Mouse (Mus musculus): ENCODE data around the gene Olfr1006. TPM values are rescaled to one million over a fixed set of nuclear protein-coding genes. Genes with fewer than 3 reads are reported as not detected.

Olfr1006 gene
- polyA plus RNA-seq, 1 experiment, result not detected

DNA sequence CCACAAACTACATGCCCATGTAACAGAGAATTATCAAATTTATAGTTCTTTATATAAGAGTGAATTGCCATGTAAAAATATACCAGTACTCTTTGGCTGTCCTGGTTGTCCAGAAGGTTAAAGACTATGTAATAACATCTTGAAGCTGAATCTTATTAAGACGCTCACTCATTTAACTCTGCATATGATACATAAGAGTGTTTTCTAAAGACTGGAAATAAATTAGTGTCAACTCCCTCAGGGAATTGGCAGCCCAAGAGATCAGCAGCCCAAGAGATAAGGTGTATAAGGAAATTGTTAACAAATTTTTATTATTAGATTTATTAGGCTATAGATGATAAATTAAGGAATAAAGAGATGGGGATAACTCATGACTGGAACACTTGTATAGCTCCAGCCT lies 28.0 kb downstream of the Olfr1006 start, which contains the start of gene Olfr1002:
TSS of gene Olfr1002 (minus strand) at position 101 of the 400 bp plus-strand sequence.
- no peaks in the 10 kb centered on the region for H3K36me3 ChIP-seq (ENCODE audit: control insufficient read depth, insufficient read depth)
- TF ChIP-seq CTCF (IDR thresholded peaks at IDR 0.05; ENCODE audit: control insufficient read depth, insufficient read depth, insufficient read length) (no peak), USF1 (IDR thresholded peaks at IDR 0.05; ENCODE audit: low read depth) (no peak), FOSL1 (IDR thresholded peaks at IDR 0.05; ENCODE audit: insufficient read depth, low read length, poor library complexity, severe bottlenecking) (no peak), MAX (IDR thresholded peaks at IDR 0.05) (no peak), MYOG (IDR thresholded peaks at IDR 0.05; ENCODE audit: control insufficient read depth, extremely low read depth, insufficient read length) (no peak), CEBPB (IDR thresholded peaks at IDR 0.05; ENCODE audit: low read depth) (no peak), MYOD1 (IDR thresholded peaks at IDR 0.05; ENCODE audit: control insufficient read depth, insufficient read length, low read depth) (no peak)
- H3K79me2 ChIP-seq (ENCODE audit: control insufficient read depth, insufficient read depth), result no peaks in the 10 kb centered on the region
- H3ac ChIP-seq (ENCODE audit: control insufficient read depth, insufficient read length, low read depth), result no peak within 1 kb of the TSS
- H3K27me3 ChIP-seq (ENCODE audit: control insufficient read depth, insufficient read depth, insufficient read length), result no peaks in the 10 kb centered on the region
- H3K79me3 ChIP-seq (ENCODE audit: low read depth), result no peaks in the 10 kb centered on the region
- H3K4me3 ChIP-seq (ENCODE audit: insufficient read depth, poor library complexity, severe bottlenecking), result no peak within 1 kb of the TSS

Other genes with a start within 250 kb of the Olfr1006 start
- not detected for gene Olfr994, start 242.3 kb downstream of the Olfr1006 start, polyA plus RNA-seq (2012; fragmentation: generic; extraction: Trizol)
- gene Olfr995, start 235.1 kb downstream of the Olfr1006 start, polyA plus RNA-seq (2012; fragmentation: generic; extraction: Trizol), result not detected
- not detected for gene 4833423E24Rik, start 159.7 kb downstream of the Olfr1006 start, polyA plus RNA-seq (2012; fragmentation: generic; extraction: Trizol)
- not detected for gene Olfr996, start 99.6 kb downstream of the Olfr1006 start, polyA plus RNA-seq (2012; fragmentation: generic; extraction: Trizol)
- not detected for gene Olfr998, start 89.8 kb downstream of the Olfr1006 start, polyA plus RNA-seq (2012; fragmentation: generic; extraction: Trizol)
- not detected for gene Olfr1000, start 66.9 kb downstream of the Olfr1006 start, polyA plus RNA-seq (2012; fragmentation: generic; extraction: Trizol)
- not detected for gene Olfr1002, start 28.1 kb downstream of the Olfr1006 start, polyA plus RNA-seq (2012; fragmentation: generic; extraction: Trizol)
- gene Olfr154, start 14.3 kb downstream of the Olfr1006 start, polyA plus RNA-seq (2012; fragmentation: generic; extraction: Trizol), result not detected
- gene Olfr1008, start 10.7 kb upstream of the Olfr1006 start, polyA plus RNA-seq (2012; fragmentation: generic; extraction: Trizol), result not detected
- not detected for gene Olfr1009, start 36.7 kb upstream of the Olfr1006 start, polyA plus RNA-seq (2012; fragmentation: generic; extraction: Trizol)
- gene Olfr1012, start 84.0 kb upstream of the Olfr1006 start, polyA plus RNA-seq (2012; fragmentation: generic; extraction: Trizol), result not detected
- not detected for gene Olfr1013, start 88.3 kb upstream of the Olfr1006 start, polyA plus RNA-seq (2012; fragmentation: generic; extraction: Trizol)
- gene Olfr1014, start 93.9 kb upstream of the Olfr1006 start, polyA plus RNA-seq (2012; fragmentation: generic; extraction: Trizol), result not detected
- not detected for gene Olfr1015, start 103.2 kb upstream of the Olfr1006 start, polyA plus RNA-seq (2012; fragmentation: generic; extraction: Trizol)
- not detected for gene Olfr1016, start 123.8 kb upstream of the Olfr1006 start, polyA plus RNA-seq (2012; fragmentation: generic; extraction: Trizol)
- gene Olfr1018, start 139.7 kb upstream of the Olfr1006 start, polyA plus RNA-seq (2012; fragmentation: generic; extraction: Trizol), result not detected
- not detected for gene Olfr1019, start 166.7 kb upstream of the Olfr1006 start, polyA plus RNA-seq (2012; fragmentation: generic; extraction: Trizol)
- gene Olfr1020, start 168.3 kb upstream of the Olfr1006 start, polyA plus RNA-seq (2012; fragmentation: generic; extraction: Trizol), result not detected
- gene Olfr1022, start 189.8 kb upstream of the Olfr1006 start, polyA plus RNA-seq (2012; fragmentation: generic; extraction: Trizol), result not detected
- not detected for gene Olfr1023, start 206.9 kb upstream of the Olfr1006 start, polyA plus RNA-seq (2012; fragmentation: generic; extraction: Trizol)
- not detected for gene Olfr1024, start 226.3 kb upstream of the Olfr1006 start, polyA plus RNA-seq (2012; fragmentation: generic; extraction: Trizol)
- not detected for gene Olfr1025-ps1, start 236.4 kb upstream of the Olfr1006 start, polyA plus RNA-seq (2012; fragmentation: generic; extraction: Trizol)
- gene Olfr1026, start 242.8 kb upstream of the Olfr1006 start, polyA plus RNA-seq (2012; fragmentation: generic; extraction: Trizol), result not detected

Measured in C2C12 (cell line).